Mouse (Mus musculus): Measurements from ENCODE around the gene Eif2ak3.
A peak's percentile ranks its signal among the peaks of the same experiment; 100 is the strongest.

The Eif2ak3 gene

DNA sequence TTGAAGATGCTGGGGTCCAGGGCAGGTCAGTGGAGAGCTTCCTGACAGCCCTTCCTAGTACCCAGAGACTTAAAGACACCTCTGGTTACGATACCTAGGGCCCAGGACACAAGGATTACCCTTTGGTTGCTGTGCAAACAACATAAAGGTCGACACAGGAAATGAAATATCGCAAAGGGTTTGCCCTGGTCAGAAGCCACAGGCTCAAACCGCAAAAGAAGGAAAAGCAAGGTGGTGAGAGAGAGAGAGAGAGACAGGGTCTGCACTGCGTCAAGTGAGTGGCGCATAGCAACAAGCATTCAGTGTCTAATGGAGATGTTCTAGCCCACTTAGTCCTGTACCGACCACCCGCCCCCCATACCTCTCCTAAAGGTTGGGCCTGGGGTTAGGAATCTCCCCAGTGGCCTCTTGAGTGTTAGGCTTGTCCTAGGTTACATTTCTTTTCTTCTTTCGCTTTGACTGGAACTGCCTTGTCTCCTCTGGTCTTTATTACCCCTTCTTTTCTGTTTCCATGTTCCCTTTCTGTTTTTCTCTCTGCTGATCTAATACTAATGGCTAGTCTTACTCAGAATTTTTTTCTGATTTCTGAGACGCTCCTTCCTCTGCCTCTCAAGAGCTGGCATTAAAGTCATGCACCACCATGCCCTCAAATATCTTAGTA lies 13.0 kb upstream of the Eif2ak3 start:
- no peak for DNase-seq (ENCODE audit: low read depth, low spot score)

DNA sequence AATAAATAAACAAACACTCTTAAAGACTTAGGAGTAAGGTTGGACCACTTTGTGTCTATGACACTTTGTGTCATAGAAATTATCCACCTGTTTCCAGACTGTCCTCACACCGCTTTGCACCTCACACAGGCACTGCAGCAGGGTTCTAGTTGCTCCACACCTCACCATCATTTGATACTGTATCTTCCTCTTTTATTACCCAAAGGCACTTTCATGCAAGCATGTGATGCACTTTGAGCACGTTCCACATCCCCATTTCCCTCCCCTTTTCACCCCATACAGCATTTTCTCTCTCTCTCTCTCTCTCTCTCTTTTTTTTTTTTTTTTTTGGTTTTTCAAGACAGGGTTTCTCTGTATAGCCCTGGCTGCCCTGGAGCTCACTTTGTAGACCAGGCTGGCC lies 7.0 kb upstream of the Eif2ak3 start:
- no peak for DNase-seq (ENCODE audit: low read depth, low spot score)

- DNase-seq (ENCODE audit: low read depth, low spot score), result no peak
Observed at GRCm38 (mm10) chr6:70838532-70838931, 5.8 kb upstream of the Eif2ak3 start.

- no peak for DNase-seq (ENCODE audit: low read depth, low spot score)
Observed at GRCm38 (mm10) chr6:70840281-70840680, 4.0 kb upstream of the Eif2ak3 start.

DNA sequence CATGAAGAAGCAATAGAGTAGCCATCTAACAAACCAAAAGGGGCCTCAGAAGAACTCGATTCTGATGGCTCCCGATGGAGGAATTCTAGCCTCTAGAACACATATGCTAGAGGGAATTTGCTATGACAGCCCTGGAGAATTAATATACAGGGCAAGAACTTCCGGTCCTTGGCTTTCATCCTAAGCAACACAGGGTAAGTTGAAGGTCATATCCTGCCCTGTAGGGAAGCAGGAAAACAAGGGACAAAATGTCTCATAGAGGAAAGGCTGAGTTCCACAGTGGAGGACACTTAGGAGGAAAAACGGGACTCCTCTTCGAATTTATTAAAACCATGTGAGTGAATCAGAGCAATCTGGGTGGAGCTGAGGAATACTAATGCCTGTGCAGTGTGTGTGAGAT lies 1.3 kb upstream of the Eif2ak3 start:
- DNase-seq (ENCODE audit: low read depth, low spot score), result no peak

GRCm38 (mm10) chr6:70844896-70845646 lies 756 bp downstream of the Eif2ak3 start:
- DNase-seq (ENCODE audit: low read depth, low spot score), result no peak

- no peak for DNase-seq (ENCODE audit: low read depth, low spot score)
Observed at GRCm38 (mm10) chr6:70847386-70847785, 3.1 kb downstream of the Eif2ak3 start.

- no peak for DNase-seq (ENCODE audit: low read depth, low spot score)
Observed at GRCm38 (mm10) chr6:70853371-70853770, 9.1 kb downstream of the Eif2ak3 start.

- DNase-seq (ENCODE audit: low read depth, low spot score), result no peak
Observed at GRCm38 (mm10) chr6:70855529-70856309, 11.4 kb downstream of the Eif2ak3 start.

- no peak for DNase-seq (ENCODE audit: low read depth, low spot score)
Observed at GRCm38 (mm10) chr6:70862726-70863125, 18.4 kb downstream of the Eif2ak3 start.

DNA sequence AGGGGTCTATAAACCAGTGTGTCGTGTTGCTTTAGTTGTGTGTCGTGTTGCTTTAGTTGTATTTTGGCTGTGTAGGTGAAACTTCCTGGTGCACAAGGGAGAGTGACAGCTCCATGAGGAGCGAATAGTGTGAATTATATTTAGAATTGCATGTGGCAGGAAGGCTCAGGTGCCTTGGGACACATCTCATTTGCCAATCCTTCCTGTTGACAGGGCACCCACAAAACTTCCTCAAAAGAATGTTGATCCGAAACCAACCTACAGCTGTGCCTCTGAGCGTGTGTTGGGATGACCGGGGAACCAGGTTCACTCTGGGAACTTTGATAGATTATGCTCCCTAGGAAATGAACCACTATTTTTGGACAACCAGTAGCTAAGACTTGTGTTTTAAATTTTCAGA lies 20.0 kb downstream of the Eif2ak3 start:
- no peak for DNase-seq (ENCODE audit: low read depth, low spot score)

DNA sequence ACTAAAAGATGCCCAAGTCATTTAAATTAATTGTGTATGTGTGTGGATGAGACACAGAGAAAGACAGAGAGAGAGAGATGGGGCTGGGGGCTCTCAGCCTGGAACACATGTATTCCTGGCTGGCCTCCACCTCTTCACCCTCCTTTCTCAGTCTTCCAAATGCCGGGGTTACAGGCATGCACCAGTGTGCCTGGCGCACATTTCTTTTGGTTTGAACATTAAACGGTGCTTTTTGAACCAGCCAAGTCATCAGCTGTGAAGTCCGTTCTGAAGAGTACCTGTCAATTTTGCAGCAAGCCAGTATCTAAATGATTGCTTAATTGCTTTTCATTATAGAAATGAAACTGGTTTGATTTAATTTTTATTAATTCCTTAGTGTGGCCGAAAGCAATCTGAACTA lies 22.4 kb downstream of the Eif2ak3 start:
- no peak for DNase-seq (ENCODE audit: low read depth, low spot score)

- no peak for DNase-seq (ENCODE audit: low read depth, low spot score)
Observed at GRCm38 (mm10) chr6:70867297-70867696, 23.0 kb downstream of the Eif2ak3 start.

DNA sequence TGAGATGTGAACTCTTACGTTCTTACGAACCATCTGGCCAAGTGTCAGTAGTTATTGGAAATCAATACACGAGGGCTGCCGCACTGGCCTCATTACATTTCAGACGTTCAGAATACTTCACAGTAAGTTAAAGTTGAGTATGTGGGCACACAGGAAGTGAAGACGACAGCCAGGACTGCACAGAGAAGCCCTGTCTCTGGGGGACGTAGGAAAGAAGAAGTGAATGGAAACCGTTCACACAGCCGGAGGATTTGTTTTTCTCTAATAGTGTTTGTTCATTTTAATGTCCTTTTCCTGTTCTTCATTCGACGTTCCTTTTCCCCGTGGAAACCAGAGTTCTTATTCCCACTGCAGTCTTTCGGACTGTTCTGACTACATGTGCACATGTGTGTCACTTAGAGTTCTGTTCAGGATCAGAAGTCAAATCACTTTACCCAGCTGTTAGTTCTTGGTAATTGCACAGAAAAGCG lies 27.2 kb downstream of the Eif2ak3 start:
- DNase-seq (ENCODE audit: low read depth, low spot score), result no peak

GRCm38 (mm10) chr6:70872128-70872527 lies 27.8 kb downstream of the Eif2ak3 start:
- DNase-seq (ENCODE audit: low read depth, low spot score), result peak; percentile 52

DNA sequence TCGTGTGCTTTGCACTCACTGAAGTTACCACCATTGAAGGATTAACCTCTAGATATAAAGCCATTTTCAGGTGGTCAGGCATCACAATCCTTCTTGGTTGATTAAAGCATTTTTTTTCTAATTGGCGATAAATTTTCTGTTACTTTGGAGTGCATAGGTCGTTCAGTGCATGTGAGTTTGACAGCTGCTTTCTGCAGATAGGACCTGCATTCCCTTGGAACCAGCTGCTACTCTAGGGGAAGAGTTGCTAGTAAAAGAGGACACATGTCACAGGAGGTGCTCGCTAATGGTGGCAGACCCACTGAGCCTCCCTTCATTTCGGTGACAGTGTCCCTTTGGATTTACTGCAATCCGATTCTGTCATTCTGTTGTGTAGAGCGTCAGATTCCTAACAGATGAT lies 28.3 kb downstream of the Eif2ak3 start:
- no peak for DNase-seq (ENCODE audit: low read depth, low spot score)

DNA sequence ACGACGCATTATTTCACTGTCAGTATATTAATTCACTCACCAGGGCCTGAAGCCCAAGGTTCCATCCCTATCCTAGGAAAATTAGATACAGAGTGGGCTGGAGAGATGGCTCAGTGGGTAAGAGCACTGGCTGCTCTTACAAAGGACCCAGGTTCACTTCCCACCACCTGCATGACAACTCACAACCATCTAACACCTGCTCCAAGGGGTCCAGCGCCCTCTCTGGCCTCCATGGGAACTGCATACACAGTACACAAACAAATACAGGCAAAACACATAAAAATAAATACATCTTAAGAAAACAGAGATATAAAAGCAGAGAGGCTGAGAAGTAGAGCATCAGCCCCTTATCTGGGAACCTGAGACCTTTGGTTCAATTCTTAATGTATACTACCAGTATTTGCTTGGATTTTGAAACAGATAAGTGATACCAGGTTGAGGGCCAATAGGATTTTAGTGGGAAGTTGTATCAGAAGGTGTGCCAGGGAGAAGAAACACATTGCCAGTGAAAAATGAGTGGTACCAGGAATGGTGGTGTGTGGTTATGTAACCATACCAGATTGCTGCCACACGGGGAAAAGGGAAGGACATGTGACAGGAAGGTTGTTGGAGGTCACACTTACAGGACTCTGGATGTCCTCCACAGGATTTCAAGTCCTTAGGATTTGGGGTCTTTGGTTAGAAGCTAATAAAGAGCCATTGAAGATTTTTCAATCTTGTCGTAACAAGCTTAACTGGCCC lies 29.9 kb downstream of the Eif2ak3 start:
- no peak for DNase-seq (ENCODE audit: low read depth, low spot score)

GRCm38 (mm10) chr6:70875017-70875416 lies 30.7 kb downstream of the Eif2ak3 start:
- no peak for DNase-seq (ENCODE audit: low read depth, low spot score)

DNA sequence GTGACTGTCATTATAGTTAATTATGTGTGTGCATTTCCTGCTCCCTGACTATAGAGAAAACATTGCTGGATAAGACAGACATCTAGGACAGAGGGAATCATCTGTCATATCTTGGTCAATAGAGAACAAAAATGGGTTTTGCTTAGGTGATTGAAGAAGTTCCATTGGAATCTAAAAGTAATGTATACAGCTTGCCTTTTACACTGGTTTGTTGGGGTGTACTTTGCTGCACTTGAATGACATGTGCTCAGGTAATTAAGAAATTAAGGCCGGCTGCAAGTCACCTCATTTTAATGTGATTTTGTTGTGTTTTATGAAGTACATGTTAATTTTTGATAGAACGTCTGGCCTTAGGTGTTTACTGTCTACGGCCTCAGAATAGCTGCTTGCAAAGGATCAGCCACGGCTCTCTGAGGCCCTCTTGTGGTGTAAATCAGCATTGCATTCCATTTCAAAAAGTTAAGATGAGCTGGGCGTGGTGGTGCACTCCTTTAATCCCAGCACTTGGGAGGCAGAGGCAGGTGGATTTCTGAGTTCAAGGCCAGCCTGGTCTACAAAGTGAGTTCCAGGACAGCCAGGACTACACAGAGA lies 36.5 kb downstream of the Eif2ak3 start:
- peak; percentile 77 for DNase-seq (ENCODE audit: low read depth, low spot score)

- no peak for DNase-seq (ENCODE audit: low read depth, low spot score)
Observed at GRCm38 (mm10) chr6:70887993-70888392, 43.7 kb downstream of the Eif2ak3 start.

DNA sequence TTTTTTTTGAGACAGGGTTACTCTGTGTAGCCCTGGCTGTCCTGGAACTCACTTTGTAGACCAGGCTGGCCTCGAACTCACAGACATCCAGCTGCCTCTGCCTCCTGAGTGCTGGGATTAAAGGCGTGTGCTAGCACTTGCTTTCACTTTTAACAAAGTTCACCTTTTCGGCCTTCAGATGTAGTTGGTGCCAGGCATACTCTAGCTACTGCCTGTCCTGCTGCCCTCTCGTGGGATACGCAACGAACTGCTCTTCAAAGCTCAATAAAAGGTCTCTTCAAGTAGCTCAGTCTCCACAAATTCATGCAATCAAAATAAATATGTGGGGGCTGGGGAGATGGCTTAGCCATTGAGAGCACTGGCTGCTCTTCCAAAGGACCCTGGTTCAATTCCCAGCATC lies 53.9 kb downstream of the Eif2ak3 start:
- DNase-seq (ENCODE audit: low read depth, low spot score), result no peak

Measured in mesoderm, embryonic 11.5 days (tissue).